Mouse (Mus musculus) embryonic facial prominence, embryonic 14.5 days (tissue): Measurements from ENCODE around the gene Trp63. TPM values are rescaled to one million over a fixed set of nuclear protein-coding genes. Genes with fewer than 3 reads are reported as not detected.

Experiments
- ATAC-seq: fragments of 200-750 bp; cut with Nextera tagmentation; 2 replicates; pipeline ENCODE4 v1.8.0; 2017; ENCODE audit warnings: low read depth, moderate number of reproducible peaks, moderate TSS enrichment
- DNase-seq: peaks from one replicate; pipeline ENCODE4 v3.0.0-alpha.2; 2015; ENCODE audit warnings: low spot score
- H3K27ac ChIP-seq: fragments of 300-500 bp; sonication (generic); replicated peaks from 2 replicates; pipeline ENCODE4 v1.5.1; 2014; ENCODE audit warnings: low read depth, mild to moderate bottlenecking, low read length, moderate library complexity
- H3K27me3 ChIP-seq: fragments of 300-500 bp; sonication (generic); replicated peaks from 2 replicates; pipeline ENCODE4 v1.6.1; 2014; ENCODE audit warnings: low read length; ENCODE audit not compliant: control insufficient read depth, insufficient read depth
- H3K36me3 ChIP-seq: fragments of 300-500 bp; sonication (generic); 2 replicates; pipeline ENCODE4 v1.6.1; 2014; ENCODE audit warnings: low read length, mixed read lengths; ENCODE audit not compliant: control insufficient read depth, insufficient read depth
- H3K4me1 ChIP-seq: fragments of 300-500 bp; sonication (generic); 2 replicates; pipeline ENCODE4 v1.6.1; 2014; ENCODE audit warnings: antibody characterized with exemption, low read length; ENCODE audit not compliant: control insufficient read depth, insufficient read depth
- H3K4me2 ChIP-seq: fragments of 300-500 bp; sonication (generic); 2 replicates; pipeline ENCODE4 v1.6.1; 2014; ENCODE audit warnings: low read depth, mild to moderate bottlenecking, low read length, moderate library complexity, mixed read lengths
- H3K4me3 ChIP-seq: fragments of 300-500 bp; sonication (generic); 2 replicates; pipeline ENCODE4 v1.5.1; 2014; ENCODE audit warnings: low read depth, mild to moderate bottlenecking, low read length
- H3K9ac ChIP-seq: fragments of 300-500 bp; sonication (generic); 2 replicates; pipeline ENCODE4 v1.6.1; 2014; ENCODE audit warnings: low read depth, mild to moderate bottlenecking, low read length, moderate library complexity, mixed read lengths
- H3K9me3 ChIP-seq: fragments of 300-500 bp; sonication (generic); 2 replicates; pipeline ENCODE4 v1.6.1; 2016; ENCODE audit warnings: low read length; ENCODE audit not compliant: control insufficient read depth
- WGBS: fragments of 180-500 bp; shearing (Covaris S2); extraction: QIAGEN DNeasy Blood & Tissue Kit; methylation state at CpG from one replicate; pipeline ENCODE4 v1.1.7; 2014; 5-methylcytosine and 5-hydroxymethylcytosine counted together
- polyA plus RNA-seq: library from polyadenylated mRNA; unstranded; fragments of >200 nt; fragmentation: Nextera tagmentation; extraction: Ambion mirVana; gene quantifications from 2 replicates; pipeline ENCODE4 v1.2.1, GENCODE M21; 2014

Trp63 gene
- polyA plus RNA-seq, 1 experiment from 2014 or later, result 35.8 TPM

GRCm38 (mm10) chr16:25690612-25691011 lies 7.0 kb downstream of the Trp63 start:
- whole genome bisulfite sequencing, result 13% methylated on average over 5 of the region's 5 CpGs
- H3K36me3 ChIP-seq, result no peaks in the 10 kb centered on the region
- ATAC-seq, result no peak
- no peaks in the 10 kb centered on the region for H3K9me3 ChIP-seq
- no peak overlapping the region for H3K9ac ChIP-seq
- H3K27me3 ChIP-seq, result no peaks in the 10 kb centered on the region
- H3K4me2 ChIP-seq, result no peak overlapping the region
- H3K4me1 ChIP-seq, result no peaks in the 10 kb centered on the region
- no peak overlapping the region for H3K27ac ChIP-seq
- no peak overlapping the region for H3K4me3 ChIP-seq
- DNase-seq, result no peak

DNA sequence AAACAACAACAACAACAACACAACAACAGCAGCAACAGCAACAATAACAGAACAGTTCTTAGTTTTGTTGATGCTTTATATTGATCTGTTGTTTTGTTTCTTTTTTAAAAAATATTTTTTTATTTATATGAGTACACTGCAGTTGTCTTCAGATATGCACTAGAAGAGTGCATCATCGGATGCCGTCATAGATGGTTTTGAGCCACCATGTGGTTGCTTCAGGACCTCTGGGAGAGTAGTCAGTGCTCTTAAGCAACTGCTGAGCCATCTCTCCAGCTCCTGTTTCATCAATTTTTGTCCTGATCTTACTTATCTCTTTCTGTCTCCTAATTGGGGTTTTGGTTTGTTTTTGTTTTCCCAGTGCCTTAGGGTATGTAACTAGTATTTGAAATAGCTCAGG lies 17.7 kb downstream of the Trp63 start:
- 89% methylated on average over 2 of the region's 2 CpGs for WGBS
- ATAC-seq, result no peak

DNA sequence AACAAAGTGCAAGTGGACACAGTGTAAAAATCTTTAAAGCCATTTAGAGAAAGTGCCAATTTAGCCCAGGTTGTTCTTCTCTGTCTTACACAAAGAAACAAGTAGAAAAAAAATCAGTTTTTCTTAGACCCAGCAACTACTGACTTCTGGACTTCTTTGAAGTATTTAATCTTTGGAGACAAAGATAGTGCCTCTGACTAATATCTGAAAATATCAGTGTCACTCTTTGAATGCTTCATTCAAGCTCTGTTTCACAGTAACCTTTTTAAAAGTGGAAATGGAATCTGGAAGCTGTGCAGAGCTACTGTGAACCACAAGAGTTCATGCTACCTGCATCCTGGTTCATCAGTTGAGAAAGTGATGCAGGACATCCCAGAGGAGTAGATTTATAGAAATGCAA lies 22.7 kb downstream of the Trp63 start:
- H3K4me1 ChIP-seq, result no peaks in the 10 kb centered on the region
- peaks cover 3% of the 10 kb centered on the region; the same call in 1 of the 2 replicates for H3K9me3 ChIP-seq
- no peak overlapping the region for H3K4me3 ChIP-seq
- no peak overlapping the region for H3K4me2 ChIP-seq
- no peaks in the 10 kb centered on the region for H3K36me3 ChIP-seq
- no peak overlapping the region for H3K27ac ChIP-seq
- ATAC-seq, result no peak
- H3K27me3 ChIP-seq, result no peaks in the 10 kb centered on the region
- no peak for DNase-seq
- H3K9ac ChIP-seq, result no peak overlapping the region

More for the DNA sequence above, 17.7 kb downstream of the Trp63 start:
- Histone ChIP-seq H3K36me3 (no peaks in the 10 kb centered on the region), H3K9me3 (no peaks in the 10 kb centered on the region), H3K4me2 (no peak overlapping the region), H3K4me1 (no peaks in the 10 kb centered on the region), H3K27me3 (no peaks in the 10 kb centered on the region), H3K27ac (no peak overlapping the region), H3K4me3 (no peak overlapping the region), H3K9ac (no peak overlapping the region)
- DNase-seq, result no peak

- WGBS, result 87% methylated on average over 3 of the region's 3 CpGs
- H3K9ac ChIP-seq, result no peak overlapping the region
Observed at GRCm38 (mm10) chr16:25715790-25716189, 32.2 kb downstream of the Trp63 start.

DNA sequence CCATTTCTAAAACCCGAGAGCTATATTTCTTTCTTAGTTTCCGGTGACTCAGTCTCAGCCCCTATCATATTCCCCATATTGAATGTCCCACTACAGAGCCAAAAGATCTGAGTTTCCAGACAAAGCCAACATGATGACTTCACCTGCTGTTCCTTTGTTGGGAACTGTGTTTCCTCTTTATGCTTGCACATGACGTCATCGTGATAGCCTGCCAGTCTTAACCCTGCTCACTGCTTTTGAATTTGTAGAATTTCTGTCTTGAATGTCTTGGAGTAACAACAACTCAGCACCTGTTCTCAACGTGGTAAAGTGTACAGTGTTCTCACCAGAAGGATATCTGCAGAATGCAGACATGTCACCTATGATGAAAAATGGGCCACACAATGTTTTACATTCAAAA lies 39.6 kb downstream of the Trp63 start:
- Histone ChIP-seq H3K27ac (no peak overlapping the region), H3K4me3 (no peak overlapping the region), H3K36me3 (no peaks in the 10 kb centered on the region), H3K9me3 (no peaks in the 10 kb centered on the region), H3K27me3 (no peaks in the 10 kb centered on the region), H3K4me1 (no peaks in the 10 kb centered on the region), H3K9ac (no peak overlapping the region), H3K4me2 (no peak overlapping the region)
- DNase-seq (peak; percentile 58), ATAC-seq (peak; percentile 68)
- WGBS, result 65% methylated on average over 5 of the region's 5 CpGs

More at GRCm38 (mm10) chr16:25715790-25716189, 32.2 kb downstream of the Trp63 start:
- Histone ChIP-seq H3K27me3 (no peaks in the 10 kb centered on the region), H3K27ac (no peak overlapping the region), H3K4me2 (no peak overlapping the region), H3K4me1 (no peaks in the 10 kb centered on the region), H3K4me3 (no peak overlapping the region), H3K36me3 (no peaks in the 10 kb centered on the region), H3K9me3 (peaks cover 3% of the 10 kb centered on the region; the same call in 1 of the 2 replicates)
- no peak for ATAC-seq
- DNase-seq, result no peak

DNA sequence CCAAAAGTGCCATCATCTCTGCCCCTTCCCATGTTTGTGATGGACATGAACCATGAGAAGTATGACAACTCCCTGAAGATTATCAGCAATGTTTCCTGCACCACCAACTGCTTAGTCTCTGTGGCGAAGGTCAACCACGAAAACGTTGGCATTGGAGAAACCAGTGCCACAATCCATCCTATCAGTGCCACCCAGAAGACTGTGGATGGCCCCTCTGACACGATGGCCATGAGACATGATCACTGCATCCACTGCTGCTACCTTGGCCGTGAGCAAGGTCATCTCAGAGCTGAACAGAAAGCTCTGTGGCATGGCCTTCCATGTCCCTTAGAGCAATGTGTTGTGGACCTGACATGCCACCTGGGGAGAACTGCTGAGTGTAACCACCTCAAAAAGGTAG lies 43.4 kb downstream of the Trp63 start:
- ATAC-seq, result no peak
- no peaks in the 10 kb centered on the region for H3K9me3 ChIP-seq
- H3K4me3 ChIP-seq, result no peak overlapping the region
- H3K27ac ChIP-seq, result no peak overlapping the region
- no peaks in the 10 kb centered on the region for H3K27me3 ChIP-seq
- no peaks in the 10 kb centered on the region for H3K36me3 ChIP-seq
- no peak for DNase-seq
- no peak overlapping the region for H3K4me2 ChIP-seq
- H3K4me1 ChIP-seq, result no peaks in the 10 kb centered on the region
- H3K9ac ChIP-seq, result no peak overlapping the region
- WGBS, result 91% methylated on average over 5 of the region's 5 CpGs

DNA sequence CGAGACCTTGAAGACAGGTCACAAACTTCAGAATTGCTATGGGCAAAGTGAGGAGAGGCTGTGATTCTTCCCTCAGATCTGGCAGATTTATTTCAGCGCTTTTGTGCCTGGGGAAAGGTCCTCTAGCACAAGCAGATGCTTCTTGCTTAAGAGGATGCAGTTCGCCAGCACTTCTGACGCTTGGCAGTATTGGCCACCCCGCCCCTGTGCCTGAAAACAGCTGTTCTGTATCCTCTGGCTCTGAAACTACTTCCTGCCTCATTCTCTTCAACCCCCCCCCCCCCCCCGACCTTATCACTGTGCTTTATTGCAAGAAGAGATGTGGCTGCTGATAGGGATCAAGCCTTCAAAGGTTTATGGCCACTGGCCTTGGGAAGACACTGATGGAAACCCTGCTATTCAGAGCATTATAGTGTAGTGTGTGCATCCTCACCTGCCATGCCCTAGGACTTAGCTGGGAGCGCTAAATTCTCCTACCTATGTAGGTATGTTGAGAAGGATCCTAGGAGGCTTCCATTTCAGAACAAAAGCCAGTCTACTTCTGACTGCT lies 44.5 kb downstream of the Trp63 start:
- no peak overlapping the region for H3K27ac ChIP-seq
- H3K4me1 ChIP-seq, result no peaks in the 10 kb centered on the region
- H3K27me3 ChIP-seq, result no peaks in the 10 kb centered on the region
- ATAC-seq (no peak), DNase-seq (peak; percentile 38)
- no peak overlapping the region for H3K4me3 ChIP-seq
- H3K36me3 ChIP-seq, result no peaks in the 10 kb centered on the region
- H3K9me3 ChIP-seq, result no peaks in the 10 kb centered on the region
- H3K9ac ChIP-seq, result no peak overlapping the region
- WGBS, result 55% methylated on average over 7 of the region's 7 CpGs
- H3K4me2 ChIP-seq, result no peak overlapping the region

DNA sequence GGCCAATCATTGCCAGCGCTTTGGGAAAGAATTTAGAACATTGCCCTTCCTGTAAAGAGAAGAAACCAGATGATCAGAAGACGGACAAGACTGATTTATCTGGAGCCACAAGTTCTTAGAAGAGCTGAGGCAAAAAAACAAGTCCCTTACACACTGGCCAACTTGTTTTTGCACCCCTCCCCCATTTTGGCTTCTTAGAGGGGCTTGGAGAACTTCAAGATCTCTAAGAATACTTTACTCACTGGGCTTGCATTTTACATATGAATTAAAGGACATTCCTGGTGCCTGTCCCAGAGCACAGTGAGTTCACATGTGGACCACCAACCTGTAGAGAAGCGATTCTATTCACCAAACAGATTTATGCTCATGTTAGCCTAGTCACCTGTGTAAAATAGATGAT lies 53.3 kb downstream of the Trp63 start:
- Histone ChIP-seq H3K4me3 (no peak overlapping the region), H3K4me1 (no peaks in the 10 kb centered on the region), H3K27ac (no peak overlapping the region), H3K9ac (no peak overlapping the region), H3K27me3 (no peaks in the 10 kb centered on the region), H3K36me3 (no peaks in the 10 kb centered on the region), H3K4me2 (no peak overlapping the region), H3K9me3 (no peaks in the 10 kb centered on the region)
- ATAC-seq, result no peak
- WGBS, result 73% methylated on average over 3 of the region's 3 CpGs
- no peak for DNase-seq

DNA sequence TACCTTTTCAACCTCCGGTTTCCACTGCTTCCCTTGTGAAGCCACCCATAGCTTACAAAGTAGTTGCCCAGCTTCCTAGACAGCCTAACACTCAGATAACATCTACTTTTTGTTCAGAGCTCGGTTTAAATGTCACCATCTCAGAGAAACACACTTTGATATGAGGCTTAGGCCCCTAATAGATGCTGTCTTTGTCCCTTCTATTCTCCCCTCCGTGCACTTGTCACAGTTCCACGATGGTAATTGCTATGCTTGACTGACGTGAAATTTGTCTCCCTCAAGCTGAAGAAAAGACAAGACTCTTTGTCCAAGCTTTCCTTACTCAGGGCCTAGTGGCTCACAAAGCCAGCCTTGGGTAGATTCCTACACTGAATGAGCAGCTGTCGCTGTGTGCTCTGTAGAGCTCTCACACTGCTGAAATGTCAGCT lies 54.1 kb downstream of the Trp63 start:
- DNase-seq (peak; percentile 63), ATAC-seq (0 out of 2 replicates have a peak, but pooled peaks have one; percentile 63)
- WGBS, result 32% methylated on average over 6 of the region's 6 CpGs
- Histone ChIP-seq H3K4me1 (no peaks in the 10 kb centered on the region), H3K27me3 (no peaks in the 10 kb centered on the region), H3K27ac (no peak overlapping the region), H3K4me3 (no peak overlapping the region), H3K36me3 (no peaks in the 10 kb centered on the region), H3K4me2 (no peak overlapping the region), H3K9me3 (no peaks in the 10 kb centered on the region), H3K9ac (no peak overlapping the region)
